Mouse (Mus musculus): Measurements from ENCODE around the gene Asah2. TPM values are rescaled to one million over a fixed set of nuclear protein-coding genes. Genes with fewer than 3 reads are reported as not detected.

The Asah2 gene
- 0.74 and 0.95 TPM in 2 replicates for polyA plus RNA-seq (2021; fragmentation: Nextera tagmentation)
- long read RNA-seq, experiment 1, result 0 reads
- long read RNA-seq, experiment 2, full-length matches to known transcripts, result 2 of 15 reads
- long read RNA-seq, experiment 2, partial matches to known transcripts, result 2 of 15 reads
- long read RNA-seq, experiment 2, other reads (novel, unspliced or antisense), result 11 of 15 reads

DNA sequence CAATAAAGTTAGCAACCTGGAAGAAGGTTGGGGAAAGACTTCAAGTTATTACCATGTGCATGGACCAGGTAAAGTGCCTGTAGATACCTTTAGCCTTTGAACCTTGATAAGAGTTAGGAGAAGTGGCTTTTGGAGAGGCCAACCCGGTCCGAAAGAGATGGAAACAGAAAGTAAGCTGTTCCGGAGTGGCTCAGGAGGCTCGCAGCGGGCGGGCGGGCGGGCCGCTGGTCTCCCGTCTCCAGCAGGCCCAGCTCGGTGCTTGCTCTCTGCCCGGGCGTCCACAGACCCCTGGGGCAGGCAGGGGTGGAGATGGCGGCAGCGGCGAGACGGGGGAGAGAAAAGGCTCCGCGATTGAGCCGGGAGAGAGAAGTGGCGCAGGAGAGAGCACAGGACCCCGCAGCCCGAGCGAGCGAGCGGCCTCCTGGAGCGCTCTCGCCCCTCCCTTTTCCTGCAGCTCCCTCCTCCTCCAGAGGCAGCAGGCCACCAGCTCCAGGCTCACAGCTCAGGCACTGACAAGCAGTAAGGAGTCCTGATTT lies at the start of gene Asah2:
Asah2 (minus strand) TSS at position 441 of the 536 bp plus-strand sequence.

Other genes with a start within 250 kb of the Asah2 start
- gene A1cf, start 239.4 kb downstream of the Asah2 start, polyA plus RNA-seq (2021; fragmentation: Nextera tagmentation), result not detected in 2 replicates

Data from layer of hippocampus, adult 6 months (tissue).